Mouse (Mus musculus) ES-Bruce4 (cell line): ENCODE measurements around the gene D630045J12Rik.

Experiments used
- CTCF ChIP-seq: IDR thresholded peaks from one replicate; pipeline ENCODE4 v1.8.1; 2011; ENCODE audit warnings: low read depth, low read length
- EP300 ChIP-seq: IDR thresholded peaks from 2 replicates; pipeline ENCODE4 v1.6.1; 2011; ENCODE audit warnings: low read depth, low read length; ENCODE audit not compliant: insufficient read depth
- POLR2A ChIP-seq: IDR thresholded peaks from one replicate; pipeline ENCODE4 v1.8.1; 2011; ENCODE audit warnings: low read length; ENCODE audit not compliant: insufficient read depth

GRCm38 (mm10) chr6:38157925-38158324 lies 95.9 kb downstream of the D630045J12Rik start:
- TF ChIP-seq POLR2A (no peak), CTCF (no peak), EP300 (no peak)
